Mouse (Mus musculus) spleen, adult 2 months (tissue): Measurements from ENCODE around the gene Pigm.

Experiments
- CTCF ChIP-seq: fragments of 200-500 bp; IDR thresholded peaks from 2 replicates; pipeline ENCODE4 v1.5.1; 2011; ENCODE audit warnings: mild to moderate bottlenecking, inconsistent platforms; ENCODE audit not compliant: insufficient read depth, insufficient read length, insufficient replicate concordance; ENCODE audit errors: extremely low read depth
- POLR2A ChIP-seq: fragments of 200-500 bp; IDR thresholded peaks from 2 replicates; pipeline ENCODE4 v1.6.1; 2011; ENCODE audit warnings: low read depth, low read length, inconsistent platforms

GRCm38 (mm10) chr1:172337411-172338185 is 38.7 kb upstream of the Pigm start:
- TF ChIP-seq CTCF (no peak), POLR2A (no peak)
